In genomic region chr6:62162596-62162995, GRCm38 (mm10) we compare ENCODE assay signal across 19 mouse cellular contexts.
DNase-seq lines count a peak whose midpoint lies in the region; ATAC-seq and TF ChIP-seq lines count a peak whose summit lies in the region.
"Had no signal": no experiment of that assay in that cellular context is flagged by ENCODE, and none has a peak within 500 bp of the region (broad histone marks: within the 10 kb centered on the region; RNA-seq: fewer than 3 reads in every experiment).

No protein-coding gene starts in this region.

- intact Hi-C loops in gastrocnemius, adult 2 months (cut with DNase I) = no loop called here

- H3K27me3 ChIP-seq in hindbrain, postnatal 0 days (ENCODE audit: insufficient read depth, low read length) = no peaks in the 10 kb centered on the region
- H3K27me3 ChIP-seq in hindbrain, embryonic 10.5 days (ENCODE audit: insufficient read depth, poor library complexity, severe bottlenecking) = no peaks in the 10 kb centered on the region
- H3K27me3 ChIP-seq: neural tube, embryonic 15.5 days had no signal

- H3K4me3 ChIP-seq in hindbrain, postnatal 0 days (ENCODE audit: low read length) = no peak overlapping the region
- no peak overlapping the region for H3K4me3 ChIP-seq in hindbrain, embryonic 10.5 days
- no peak overlapping the region for H3K4me3 ChIP-seq in gastrocnemius, adult 2 months
- H3K4me3 ChIP-seq: left cerebral cortex, adult 2 months; neural tube, embryonic 15.5 days had no signal

- H3K27ac ChIP-seq in hindbrain, postnatal 0 days = no peak overlapping the region
- no peak overlapping the region for H3K27ac ChIP-seq in hindbrain, embryonic 10.5 days
- H3K27ac ChIP-seq in gastrocnemius, adult 2 months = no peak overlapping the region
- H3K27ac ChIP-seq: left cerebral cortex, adult 2 months; neural tube, embryonic 15.5 days had no signal

- H3K9ac ChIP-seq in hindbrain, postnatal 0 days (replicated peaks; ENCODE audit: low read length) = no peak overlapping the region
- H3K9ac ChIP-seq: neural tube, embryonic 15.5 days had no signal

- H3K36me3 ChIP-seq in hindbrain, postnatal 0 days (ENCODE audit: insufficient read depth, low read length) = no peaks in the 10 kb centered on the region
- H3K36me3 ChIP-seq in hindbrain, embryonic 10.5 days = no peaks in the 10 kb centered on the region
- H3K36me3 ChIP-seq: neural tube, embryonic 15.5 days had no signal

- 38% methylated on average over 6 of the region's 6 CpGs for WGBS in hindbrain, postnatal 0 days
- 62% methylated on average over 6 of the region's 6 CpGs for WGBS in hindbrain, embryonic 10.5 days

- no peak for TF ChIP-seq CTCF in hindbrain, postnatal 0 days (IDR thresholded peaks at IDR 0.05; ENCODE audit: low read depth)
- TF ChIP-seq CTCF in gastrocnemius, adult 2 months (IDR thresholded peaks at IDR 0.05) = no peak

- H3K9me3 ChIP-seq in hindbrain, postnatal 0 days (ENCODE audit: low read length) = no peaks in the 10 kb centered on the region
- H3K9me3 ChIP-seq in hindbrain, embryonic 10.5 days = no peaks in the 10 kb centered on the region
- H3K9me3 ChIP-seq: neural tube, embryonic 15.5 days had no signal

- no peaks in the 10 kb centered on the region for H3K4me1 ChIP-seq in hindbrain, postnatal 0 days (ENCODE audit: insufficient read depth, low read length)
- peaks cover 7% of the 10 kb centered on the region for H3K4me1 ChIP-seq in hindbrain, embryonic 10.5 days (replicated peaks)
- H3K4me1 ChIP-seq: neural tube, embryonic 15.5 days had no signal

- DNase-seq in cerebellum, adult 11-12 months = peak; percentile 14
- DNase-seq in cerebellum, postnatal 4 days (ENCODE audit: low spot score in 2 of 2) = no peak
- DNase-seq in hindbrain, postnatal 0 days (ENCODE audit: low spot score) = peak; percentile 30
- no peak for DNase-seq in hindbrain, embryonic 10.5 days (ENCODE audit: low spot score)
- peak; percentile 18 to 29 for DNase-seq in right cerebral cortex, postnatal 10 days (ENCODE audit: low spot score in 2 of 2)
- no peak for DNase-seq in right cerebral cortex, postnatal 25 days
- DNase-seq in yolk sac, embryonic 10.5 days (ENCODE audit: low spot score) = no peak
- no peak for DNase-seq in gastrocnemius, adult 2 months
- DNase-seq: gastrocnemius, postnatal 10 days; heart, postnatal 36 days; kidney, adult 18-20 months; kidney, postnatal 36 days; liver; lung, adult 2 months; retina, postnatal 1 day; thymus, adult 2 months had no signal

- no peak for ATAC-seq in hindbrain, postnatal 0 days

- no peak overlapping the region for H3K4me2 ChIP-seq in hindbrain, postnatal 0 days (ENCODE audit: low read depth, low read length)
- H3K4me2 ChIP-seq: heart, embryonic 11.5 days; neural tube, embryonic 15.5 days had no signal

Comparison
In these comparisons a context has a peak if more than half of its experiments do, and no peak if none do; other contexts are left out.
1. DNase-seq: peak in cerebellum, adult 11-12 months (single experiment), hindbrain, postnatal 0 days (single experiment) and right cerebral cortex, postnatal 10 days (2 of 2); none in cerebellum, postnatal 4 days (0 of 2), hindbrain, embryonic 10.5 days (single experiment), right cerebral cortex, postnatal 25 days (single experiment), yolk sac, embryonic 10.5 days (single experiment) and gastrocnemius, adult 2 months (single experiment).